Mouse (Mus musculus): ENCODE data around the gene Ndrg3.
A peak's percentile ranks its signal among the peaks of the same experiment; 100 is the strongest.

The Ndrg3 gene

DNA sequence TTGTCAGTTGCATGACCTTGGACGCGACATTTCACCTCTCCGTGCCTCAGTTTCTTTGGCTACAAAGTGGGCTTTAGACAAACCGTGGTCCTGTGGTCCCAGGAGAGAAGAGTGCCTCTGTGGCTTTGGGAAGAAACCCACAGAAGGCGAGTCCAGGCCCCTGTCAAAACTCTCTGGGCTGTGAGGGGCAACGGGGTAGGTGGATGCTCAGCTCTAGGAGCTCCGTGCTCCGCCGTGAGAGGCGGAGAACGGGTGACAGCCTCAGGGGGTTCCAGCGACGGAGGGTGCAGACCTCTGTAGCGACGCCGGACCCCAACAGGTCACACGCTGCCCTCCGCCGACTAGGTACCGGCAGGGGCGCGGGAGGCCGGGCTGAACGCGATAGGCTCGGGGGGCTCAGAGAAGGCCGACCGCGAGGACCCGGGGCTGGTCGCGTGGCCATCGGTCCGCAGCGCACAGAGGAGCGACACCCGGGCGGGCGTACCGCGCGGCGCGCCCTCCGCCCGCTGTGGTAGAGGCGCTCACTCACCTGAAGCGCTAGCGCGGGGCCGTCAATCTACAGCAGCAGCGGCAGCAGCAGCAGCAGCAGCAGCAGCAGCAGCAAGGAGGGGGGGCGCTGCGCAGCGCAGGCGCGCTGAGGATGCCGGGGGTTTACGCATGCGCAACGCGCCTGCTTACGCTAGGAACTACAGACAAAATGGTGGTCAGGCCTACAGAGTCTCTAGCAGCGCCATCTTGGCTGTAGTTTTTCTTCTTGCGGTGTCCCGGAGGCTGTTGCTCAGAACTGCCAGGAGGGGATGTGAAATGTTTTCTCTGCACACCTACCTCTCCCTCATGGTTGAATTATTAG lies at the start of gene Ndrg3:
Gene Ndrg3, minus strand, starts transcription at position 587 of the 850 bp plus-strand sequence.
- DNase-seq (ENCODE audit: low spot score), result peak; percentile 94

DNA sequence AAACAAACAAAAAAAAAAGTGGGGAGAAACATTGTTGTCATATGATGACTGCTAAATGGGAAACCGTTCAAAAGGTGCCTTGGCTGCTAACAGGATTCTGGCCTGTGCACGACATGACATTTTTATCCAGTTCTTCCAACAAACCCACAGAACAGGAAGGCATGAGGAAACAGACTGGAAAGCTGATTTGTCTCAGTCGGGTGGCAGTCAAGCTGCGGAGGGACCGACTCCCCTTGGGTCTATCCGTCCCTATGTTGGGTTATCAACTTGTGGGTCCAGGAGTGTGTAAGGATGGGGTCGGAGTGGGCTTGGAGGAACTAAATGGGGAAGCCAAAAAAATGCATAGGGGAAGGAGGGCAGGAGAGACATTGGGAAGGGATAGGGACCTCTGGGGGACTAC lies 49.6 kb upstream of the Ndrg3 start:
- DNase-seq (ENCODE audit: low spot score), result no peak

GRCm38 (mm10) chr2:157040649-157041046 lies 48.8 kb upstream of the Ndrg3 start:
- no peak for DNase-seq (ENCODE audit: low spot score)

DNA sequence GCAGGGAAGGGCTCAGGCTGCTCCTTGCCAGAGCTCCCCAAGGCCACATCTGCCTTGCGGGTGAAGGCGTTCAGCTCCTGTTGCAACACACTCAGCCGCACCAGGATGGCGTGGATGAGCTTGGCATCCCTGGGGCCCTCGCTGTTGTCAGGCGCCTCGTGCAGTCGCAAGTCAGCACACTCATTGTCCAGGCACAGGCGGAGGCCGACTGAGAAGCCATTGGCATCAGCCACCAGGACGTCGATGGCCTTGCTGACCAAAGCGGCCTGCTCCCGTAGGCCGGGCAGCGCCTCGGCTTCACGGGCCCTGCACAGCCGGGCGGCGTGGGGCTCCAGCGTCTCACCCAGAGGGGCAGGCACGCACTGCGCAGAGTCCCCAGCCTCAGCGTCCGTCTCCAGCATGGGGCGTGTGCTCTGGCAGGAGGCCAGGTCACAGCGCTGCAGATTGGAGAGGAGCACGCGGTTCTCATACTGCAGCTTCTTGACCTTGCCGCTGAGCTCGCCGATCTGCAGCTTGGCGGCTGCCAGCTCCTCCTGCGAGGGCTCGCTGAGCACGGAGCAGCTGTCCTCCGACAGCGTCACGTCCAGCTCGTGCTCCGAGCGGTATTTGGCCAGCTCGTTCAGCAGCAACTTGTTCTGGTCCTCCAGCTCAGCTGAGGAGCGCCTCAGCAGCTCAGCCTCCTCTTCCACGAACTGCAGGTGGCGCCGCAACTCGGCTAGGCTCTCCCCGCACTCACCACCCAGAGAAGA lies 48.2 kb upstream of the Ndrg3 start:
- DNase-seq (ENCODE audit: low spot score), result no peak

GRCm38 (mm10) chr2:157037303-157037702 lies 45.4 kb upstream of the Ndrg3 start:
- no peak for DNase-seq (ENCODE audit: low spot score)

- DNase-seq (ENCODE audit: low spot score), result no peak
Measured at GRCm38 (mm10) chr2:157036400-157036799, 44.5 kb upstream of the Ndrg3 start.

DNA sequence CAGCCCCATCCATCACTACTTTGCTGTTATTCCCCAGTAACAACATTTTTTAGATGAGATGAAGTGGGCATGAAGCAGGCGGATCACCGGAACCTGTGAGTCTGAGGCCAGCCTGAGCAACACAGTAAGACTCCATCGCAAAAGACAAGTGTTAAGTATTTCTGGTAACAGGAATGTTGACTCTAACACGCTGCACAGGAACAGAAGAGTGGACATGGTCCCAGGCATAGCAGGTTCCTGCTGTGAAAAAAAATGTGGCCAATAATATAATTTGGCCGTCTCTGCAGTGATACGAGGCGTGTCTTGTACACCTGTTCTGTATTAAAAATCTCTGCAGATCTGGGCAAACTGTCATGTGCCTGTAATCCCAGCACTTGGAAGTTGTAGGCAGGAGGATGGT lies 43.5 kb upstream of the Ndrg3 start:
- no peak for DNase-seq (ENCODE audit: low spot score)

GRCm38 (mm10) chr2:157030804-157031203 lies 38.9 kb upstream of the Ndrg3 start:
- DNase-seq (ENCODE audit: low spot score), result peak; percentile 69

GRCm38 (mm10) chr2:157028261-157028660 lies 36.4 kb upstream of the Ndrg3 start:
- DNase-seq (ENCODE audit: low spot score), result no peak

GRCm38 (mm10) chr2:157027106-157028008 lies 35.5 kb upstream of the Ndrg3 start:
- peak; percentile 19 for DNase-seq (ENCODE audit: low spot score)

DNA sequence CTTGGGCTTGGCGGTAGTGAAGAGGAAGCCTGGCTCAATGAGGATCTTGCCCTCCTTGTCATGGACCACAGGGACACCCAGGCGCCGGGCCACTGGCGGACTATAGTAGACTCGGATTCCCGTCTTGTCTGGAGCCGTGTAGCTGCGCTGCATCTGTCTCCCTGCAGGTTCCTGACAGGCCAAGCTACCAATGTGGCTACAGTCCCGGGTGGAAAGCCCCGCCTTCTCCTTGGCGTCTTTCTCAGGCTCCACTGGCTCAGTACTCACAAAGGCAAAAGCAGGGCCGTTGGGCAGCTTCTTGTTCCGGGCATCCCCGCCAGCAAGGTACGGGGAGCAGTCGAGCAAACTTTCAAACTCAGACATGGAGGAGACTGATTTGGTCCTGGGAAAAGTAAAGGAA lies 29.3 kb upstream of the Ndrg3 start:
- DNase-seq (ENCODE audit: low spot score), result no peak

GRCm38 (mm10) chr2:157019228-157019627 lies 27.4 kb upstream of the Ndrg3 start:
- no peak for DNase-seq (ENCODE audit: low spot score)

DNA sequence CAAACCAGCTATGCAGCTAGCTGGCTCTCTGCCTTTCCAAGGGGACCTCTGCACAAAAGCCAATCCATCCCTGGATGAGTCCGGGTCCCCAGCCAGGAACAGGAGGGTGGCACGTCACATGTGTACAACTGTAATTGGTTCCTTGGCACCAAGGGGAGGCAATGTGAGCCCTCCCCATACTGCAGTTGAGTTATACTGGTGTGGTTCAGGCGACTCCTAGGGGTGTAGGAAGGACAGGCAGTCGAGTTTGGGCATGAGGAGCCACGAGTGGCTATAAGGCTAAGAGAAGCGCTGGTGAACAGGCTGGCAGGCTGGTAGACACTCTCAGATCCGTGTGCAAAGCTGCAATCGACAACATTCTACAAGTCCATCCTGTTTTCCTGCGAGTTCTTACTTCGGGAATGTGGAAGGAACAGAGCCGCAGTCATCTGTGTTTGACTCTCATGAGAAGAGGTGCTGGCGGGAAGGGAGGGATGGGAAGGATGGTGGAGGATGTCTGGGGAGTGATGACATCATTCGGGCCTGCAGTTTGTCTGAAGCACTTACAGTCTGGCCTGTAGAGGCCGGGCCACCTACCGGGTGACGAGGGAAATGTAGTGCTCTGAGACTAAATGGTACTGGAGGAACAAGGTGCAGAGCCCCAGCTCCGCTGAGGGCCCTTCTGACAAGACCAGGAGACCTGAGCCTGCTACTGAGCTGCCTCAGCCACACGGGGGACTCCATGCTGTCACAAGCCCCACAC lies 24.8 kb upstream of the Ndrg3 start:
- no peak for DNase-seq (ENCODE audit: low spot score)

GRCm38 (mm10) chr2:157012341-157012740 lies 20.5 kb upstream of the Ndrg3 start:
- DNase-seq (ENCODE audit: low spot score), result no peak

- DNase-seq (ENCODE audit: low spot score), result no peak
Measured at GRCm38 (mm10) chr2:157010634-157011310, 18.9 kb upstream of the Ndrg3 start.

DNA sequence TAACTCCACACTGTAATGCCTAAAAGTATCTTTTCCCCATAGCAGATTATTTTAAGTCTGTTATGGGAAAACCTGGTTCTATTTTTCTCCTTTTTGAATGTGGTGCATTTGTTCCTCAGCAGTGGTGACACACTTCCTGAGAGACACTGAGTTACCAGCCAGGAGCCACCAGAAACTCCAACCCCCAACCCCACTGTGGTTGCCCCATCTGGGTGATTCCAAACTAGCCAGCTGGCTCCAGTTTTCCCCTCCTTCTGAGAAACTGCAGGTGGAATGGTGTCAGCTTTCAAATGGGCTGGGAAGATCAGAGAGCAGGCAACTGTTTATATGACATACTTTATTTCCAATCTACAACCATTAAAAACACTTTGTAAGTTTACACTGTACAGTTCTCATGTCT lies 18.3 kb upstream of the Ndrg3 start:
- no peak for DNase-seq (ENCODE audit: low spot score)

GRCm38 (mm10) chr2:157008509-157008908 lies 16.7 kb upstream of the Ndrg3 start:
- no peak for DNase-seq (ENCODE audit: low spot score)

DNA sequence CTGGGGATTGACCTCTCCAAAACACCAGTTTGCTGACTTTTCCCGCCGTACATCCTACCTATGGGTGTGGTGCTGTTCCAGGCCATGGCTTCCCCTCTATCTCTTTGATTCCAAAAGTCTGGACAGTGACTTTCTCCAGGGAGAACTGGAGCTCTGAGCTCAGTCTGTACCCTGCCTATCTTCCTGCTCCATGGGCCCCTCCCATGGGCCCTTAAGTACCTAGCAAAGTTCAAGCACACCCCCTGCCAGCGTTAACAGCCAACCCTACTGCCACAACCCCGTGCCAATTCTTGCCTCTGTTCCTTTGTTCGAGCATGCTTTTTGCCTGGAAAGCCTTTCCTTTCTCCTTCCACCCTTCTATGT lies 15.4 kb upstream of the Ndrg3 start:
- no peak for DNase-seq (ENCODE audit: low spot score)

GRCm38 (mm10) chr2:157006511-157007233 lies 14.8 kb upstream of the Ndrg3 start, which contains the start of gene Dsn1:
Gene Dsn1 (minus strand): TSS chr2:157007154.
- DNase-seq (ENCODE audit: low spot score), result peak; percentile 83

- no peak for DNase-seq (ENCODE audit: low spot score)
Measured at GRCm38 (mm10) chr2:157002321-157002720, 10.5 kb upstream of the Ndrg3 start.
